Mouse (Mus musculus): Measurements from ENCODE around the gene Cchcr1. TPM values are rescaled to one million over a fixed set of nuclear protein-coding genes. Genes with fewer than 3 reads are reported as not detected.

Gene Cchcr1
- polyA plus RNA-seq, 1 experiment from 2014 or later, result 17.7 TPM

GRCm38 (mm10) chr17:35543412-35543861 is 26.5 kb downstream of the Cchcr1 start:
- Histone ChIP-seq H3K36me3 (no peaks in the 10 kb centered on the region), H3K9ac (no peak overlapping the region), H3K4me3 (0 out of 2 replicates have a peak overlapping the region, but pooled peaks have one; percentile 1), H3K9me3 (replicated peaks) (no peaks in the 10 kb centered on the region), H3K4me1 (replicated peaks) (peaks cover 23% of the 10 kb centered on the region), H3K27ac (ENCODE audit: poor library complexity, severe bottlenecking) (peak overlapping the region; percentile 11; the same call in 1 of the 2 replicates), H3K4me2 (peak overlapping the region; percentile 29), H3K27me3 (replicated peaks) (peaks cover 7% of the 10 kb centered on the region; the same call in 1 of the 2 replicates)
- WGBS, result 47% methylated on average over 14 of the region's 14 CpGs
- ATAC-seq (ENCODE audit: insufficient number of reproducible peaks, low FRiP score), result no peak

GRCm38 (mm10) chr17:35544001-35544400 is 27.1 kb downstream of the Cchcr1 start:
- no peak overlapping the region; the same call in 1 of the 2 replicates for H3K4me2 ChIP-seq
- no peaks in the 10 kb centered on the region for H3K9me3 ChIP-seq (replicated peaks)
- no peaks in the 10 kb centered on the region for H3K36me3 ChIP-seq
- H3K27me3 ChIP-seq (replicated peaks), result peaks cover 7% of the 10 kb centered on the region; the same call in 1 of the 2 replicates
- no peak overlapping the region for H3K9ac ChIP-seq
- WGBS, result 72% methylated on average over 6 of the region's 6 CpGs
- H3K27ac ChIP-seq (ENCODE audit: poor library complexity, severe bottlenecking), result 0 out of 2 replicates have a peak overlapping the region, but pooled peaks have one; percentile 11
- no peak for ATAC-seq (ENCODE audit: insufficient number of reproducible peaks, low FRiP score)
- peaks cover 28% of the 10 kb centered on the region for H3K4me1 ChIP-seq (replicated peaks)
- no peak overlapping the region for H3K4me3 ChIP-seq

- H3K4me2 ChIP-seq, result no peak overlapping the region
- peaks cover 30% of the 10 kb centered on the region for H3K4me1 ChIP-seq (replicated peaks)
- no peak overlapping the region for H3K4me3 ChIP-seq
- no peak for ATAC-seq (ENCODE audit: insufficient number of reproducible peaks, low FRiP score)
- no peaks in the 10 kb centered on the region for H3K9me3 ChIP-seq (replicated peaks)
- 27% methylated on average over 6 of the region's 6 CpGs for WGBS
- H3K27me3 ChIP-seq (replicated peaks), result peaks cover 2% of the 10 kb centered on the region; the same call in 1 of the 2 replicates
- H3K9ac ChIP-seq, result no peak overlapping the region
- H3K36me3 ChIP-seq, result no peaks in the 10 kb centered on the region
- no peak overlapping the region for H3K27ac ChIP-seq (ENCODE audit: poor library complexity, severe bottlenecking)
Observed at GRCm38 (mm10) chr17:35544680-35545079, 27.8 kb downstream of the Cchcr1 start.

- H3K36me3 ChIP-seq, result no peaks in the 10 kb centered on the region
- WGBS, result 74% methylated on average over 2 of the region's 2 CpGs
- no peak overlapping the region for H3K4me3 ChIP-seq
- ATAC-seq (ENCODE audit: insufficient number of reproducible peaks, low FRiP score), result no peak
- no peak overlapping the region for H3K9ac ChIP-seq
- no peak overlapping the region for H3K27ac ChIP-seq (ENCODE audit: poor library complexity, severe bottlenecking)
- no peaks in the 10 kb centered on the region for H3K27me3 ChIP-seq (replicated peaks)
- H3K4me1 ChIP-seq (replicated peaks), result peaks cover 55% of the 10 kb centered on the region
- no peaks in the 10 kb centered on the region for H3K9me3 ChIP-seq (replicated peaks)
- no peak overlapping the region for H3K4me2 ChIP-seq
Observed at GRCm38 (mm10) chr17:35547465-35547864, 30.6 kb downstream of the Cchcr1 start.

GRCm38 (mm10) chr17:35548636-35549035 is 31.7 kb downstream of the Cchcr1 start:
- Histone ChIP-seq H3K9ac (peak overlapping the region; percentile 36; the same call in 1 of the 2 replicates), H3K27me3 (replicated peaks) (no peaks in the 10 kb centered on the region), H3K36me3 (no peaks in the 10 kb centered on the region), H3K4me2 (no peak overlapping the region), H3K27ac (ENCODE audit: poor library complexity, severe bottlenecking) (peak overlapping the region; percentile 99), H3K9me3 (replicated peaks) (no peaks in the 10 kb centered on the region), H3K4me1 (replicated peaks) (peaks cover 45% of the 10 kb centered on the region), H3K4me3 (no peak overlapping the region)
- 18% methylated on average over 5 of the region's 5 CpGs for WGBS
- ATAC-seq (ENCODE audit: insufficient number of reproducible peaks, low FRiP score), result no peak

- Histone ChIP-seq H3K9ac (peak overlapping the region; percentile 42; the same call in 1 of the 2 replicates), H3K4me3 (peak overlapping the region; percentile 17)
Observed at GRCm38 (mm10) chr17:35549437-35550142, 32.7 kb downstream of the Cchcr1 start.

GRCm38 (mm10) chr17:35550143-35550494 is 33.2 kb downstream of the Cchcr1 start:
- H3K27me3 ChIP-seq (replicated peaks), result no peaks in the 10 kb centered on the region
- 96% methylated on average over 4 of the region's 4 CpGs for WGBS
- H3K4me1 ChIP-seq (replicated peaks), result peaks cover 45% of the 10 kb centered on the region
- H3K36me3 ChIP-seq, result no peaks in the 10 kb centered on the region
- H3K27ac ChIP-seq (ENCODE audit: poor library complexity, severe bottlenecking), result peak overlapping the region; percentile 99
- peak overlapping the region; percentile 42; the same call in 1 of the 2 replicates for H3K9ac ChIP-seq
- H3K4me3 ChIP-seq, result peak overlapping the region; percentile 17; the same call in 1 of the 2 replicates
- H3K4me2 ChIP-seq, result peak overlapping the region; percentile 62
- H3K9me3 ChIP-seq (replicated peaks), result no peaks in the 10 kb centered on the region
- ATAC-seq (ENCODE audit: insufficient number of reproducible peaks, low FRiP score), result no peak

More at GRCm38 (mm10) chr17:35549437-35550142, 32.7 kb downstream of the Cchcr1 start:
- Histone ChIP-seq H3K27me3 (replicated peaks) (no peaks in the 10 kb centered on the region), H3K4me1 (replicated peaks) (peaks cover 45% of the 10 kb centered on the region), H3K4me2 (peak overlapping the region; percentile 62), H3K27ac (ENCODE audit: poor library complexity, severe bottlenecking) (peak overlapping the region; percentile 99), H3K36me3 (no peaks in the 10 kb centered on the region), H3K9me3 (replicated peaks) (no peaks in the 10 kb centered on the region)
- WGBS, result 14% methylated on average over 15 of the region's 15 CpGs
- ATAC-seq (ENCODE audit: insufficient number of reproducible peaks, low FRiP score), result peak; percentile 83

- Histone ChIP-seq H3K4me3 (no peak overlapping the region), H3K27me3 (replicated peaks) (no peaks in the 10 kb centered on the region), H3K9ac (no peak overlapping the region; the same call in 1 of the 2 replicates), H3K27ac (ENCODE audit: poor library complexity, severe bottlenecking) (peak overlapping the region; percentile 99), H3K4me2 (no peak overlapping the region), H3K9me3 (replicated peaks) (no peaks in the 10 kb centered on the region; the same call in 1 of the 2 replicates), H3K36me3 (no peaks in the 10 kb centered on the region), H3K4me1 (replicated peaks) (peaks cover 45% of the 10 kb centered on the region)
- ATAC-seq (ENCODE audit: insufficient number of reproducible peaks, low FRiP score), result no peak
- WGBS, result 52% methylated on average over 8 of the region's 8 CpGs
Observed at GRCm38 (mm10) chr17:35550871-35551270, 34.0 kb downstream of the Cchcr1 start.

- ATAC-seq (ENCODE audit: insufficient number of reproducible peaks, low FRiP score), result no peak
- no peak within 1 kb of the TSS for H3K4me2 ChIP-seq
- no peaks in the 10 kb centered on the region for H3K36me3 ChIP-seq
- WGBS, result 72% methylated on average over 10 of the region's 10 CpGs
- H3K9me3 ChIP-seq (replicated peaks), result no peaks in the 10 kb centered on the region; the same call in 1 of the 2 replicates
- H3K27ac ChIP-seq (ENCODE audit: poor library complexity, severe bottlenecking), result no peak within 1 kb of the TSS
- no peaks in the 10 kb centered on the region for H3K27me3 ChIP-seq (replicated peaks)
- peaks cover 44% of the 10 kb centered on the region for H3K4me1 ChIP-seq (replicated peaks)
- peak within 1 kb of the TSS; percentile 31; the same call in 1 of the 2 replicates for H3K9ac ChIP-seq
- no peak within 1 kb of the TSS for H3K4me3 ChIP-seq
Observed at GRCm38 (mm10) chr17:35551881-35552414, 35.0 kb downstream of the Cchcr1 start, which contains the start of gene Cdsn. Gene Cdsn (plus strand): TSS chr17:35552128.

- H3K4me2 ChIP-seq, result no peak overlapping the region
- H3K4me1 ChIP-seq (replicated peaks), result peaks cover 31% of the 10 kb centered on the region
- no peaks in the 10 kb centered on the region for H3K27me3 ChIP-seq (replicated peaks)
- no peak overlapping the region for H3K27ac ChIP-seq (ENCODE audit: poor library complexity, severe bottlenecking)
- H3K9me3 ChIP-seq (replicated peaks), result no peaks in the 10 kb centered on the region; the same call in 1 of the 2 replicates
- WGBS, result 77% methylated on average over 5 of the region's 5 CpGs
- H3K9ac ChIP-seq, result no peak overlapping the region
- H3K4me3 ChIP-seq, result no peak overlapping the region
- ATAC-seq (ENCODE audit: insufficient number of reproducible peaks, low FRiP score), result no peak
- no peaks in the 10 kb centered on the region for H3K36me3 ChIP-seq
Observed at GRCm38 (mm10) chr17:35554321-35554720, 37.4 kb downstream of the Cchcr1 start.

- Histone ChIP-seq H3K4me1 (replicated peaks) (peaks cover 27% of the 10 kb centered on the region), H3K36me3 (no peaks in the 10 kb centered on the region), H3K9ac (no peak overlapping the region), H3K4me3 (no peak overlapping the region), H3K9me3 (replicated peaks) (no peaks in the 10 kb centered on the region; the same call in 1 of the 2 replicates), H3K27me3 (replicated peaks) (no peaks in the 10 kb centered on the region), H3K27ac (ENCODE audit: poor library complexity, severe bottlenecking) (no peak overlapping the region), H3K4me2 (no peak overlapping the region)
- ATAC-seq (ENCODE audit: insufficient number of reproducible peaks, low FRiP score), result no peak
- 86% methylated on average over 18 of the region's 18 CpGs for WGBS
Observed at GRCm38 (mm10) chr17:35554761-35555397, 38.0 kb downstream of the Cchcr1 start.
